Mouse (Mus musculus): ENCODE measurements around the gene Pid1. TPM values are rescaled to one million over a fixed set of nuclear protein-coding genes. Genes with fewer than 3 reads are reported as not detected.

The Pid1 gene
- polyA plus RNA-seq, 1 experiment from 2014 or later = 38.9 TPM

GRCm38 (mm10) chr1:84155585-84155930, 208.4 kb downstream of the Pid1 start:
- WGBS = 2% methylated on average over 2 of the region's 2 CpGs
- Histone ChIP-seq H3K4me3 (no peak overlapping the region), H3K36me3 (no peaks in the 10 kb centered on the region), H3K9ac (no peak overlapping the region), H3K4me1 (no peaks in the 10 kb centered on the region; the same call in 1 of the 2 replicates), H3K27ac (no peak overlapping the region), H3K4me2 (replicated peaks) (no peak overlapping the region), H3K9me3 (0 out of 2 replicates have a peak, but pooled peaks cover 3% of the 10 kb centered on the region), H3K27me3 (no peaks in the 10 kb centered on the region)
- no peak for ATAC-seq (ENCODE audit: insufficient number of reproducible peaks, insufficient read depth, low FRiP score, low TSS enrichment)

- 54% methylated on average over 12 of the region's 12 CpGs for WGBS
- H3K27me3 ChIP-seq = no peaks in the 10 kb centered on the region
- no peak for ATAC-seq (ENCODE audit: insufficient number of reproducible peaks, insufficient read depth, low FRiP score, low TSS enrichment)
- no peak overlapping the region for H3K4me2 ChIP-seq (replicated peaks)
- 0 out of 2 replicates have a peak, but pooled peaks cover under 1% of the 10 kb centered on the region for H3K9me3 ChIP-seq
- no peaks in the 10 kb centered on the region for H3K36me3 ChIP-seq
- no peak overlapping the region for H3K9ac ChIP-seq
- no peaks in the 10 kb centered on the region; the same call in 1 of the 2 replicates for H3K4me1 ChIP-seq
- H3K4me3 ChIP-seq = no peak overlapping the region
- no peak overlapping the region for H3K27ac ChIP-seq
These were observed 209.0 kb downstream of the Pid1 start for GRCm38 (mm10) chr1:84154725-84155584.

GRCm38 (mm10) chr1:84153943-84154342, 210.0 kb downstream of the Pid1 start:
- WGBS = 67% methylated on average over 4 of the region's 4 CpGs
- no peak for ATAC-seq (ENCODE audit: insufficient number of reproducible peaks, insufficient read depth, low FRiP score, low TSS enrichment)

GRCm38 (mm10) chr1:84141561-84141960, 222.4 kb downstream of the Pid1 start:
- WGBS = 83% methylated on average over 1 of the region's 1 CpGs
- no peaks in the 10 kb centered on the region for H3K36me3 ChIP-seq
- H3K9ac ChIP-seq = no peak overlapping the region
- no peaks in the 10 kb centered on the region for H3K9me3 ChIP-seq
- H3K4me2 ChIP-seq (replicated peaks) = no peak overlapping the region
- H3K27ac ChIP-seq = no peak overlapping the region
- H3K4me3 ChIP-seq = no peak overlapping the region
- no peaks in the 10 kb centered on the region for H3K4me1 ChIP-seq
- no peaks in the 10 kb centered on the region for H3K27me3 ChIP-seq
- ATAC-seq (ENCODE audit: insufficient number of reproducible peaks, insufficient read depth, low FRiP score, low TSS enrichment) = no peak

More at GRCm38 (mm10) chr1:84153943-84154342, 210.0 kb downstream of the Pid1 start:
- H3K4me2 ChIP-seq (replicated peaks) = no peak overlapping the region
- no peaks in the 10 kb centered on the region for H3K9me3 ChIP-seq
- no peaks in the 10 kb centered on the region; the same call in 1 of the 2 replicates for H3K4me1 ChIP-seq
- H3K36me3 ChIP-seq = no peaks in the 10 kb centered on the region
- H3K9ac ChIP-seq = no peak overlapping the region
- H3K4me3 ChIP-seq = no peak overlapping the region
- H3K27ac ChIP-seq = no peak overlapping the region
- H3K27me3 ChIP-seq = no peaks in the 10 kb centered on the region

GRCm38 (mm10) chr1:84132451-84132850, 231.5 kb downstream of the Pid1 start:
- Histone ChIP-seq H3K4me1 (no peaks in the 10 kb centered on the region), H3K36me3 (no peaks in the 10 kb centered on the region), H3K9me3 (no peaks in the 10 kb centered on the region), H3K27ac (no peak overlapping the region), H3K27me3 (no peaks in the 10 kb centered on the region), H3K4me3 (no peak overlapping the region), H3K9ac (no peak overlapping the region), H3K4me2 (replicated peaks) (no peak overlapping the region)
- WGBS = 75% methylated on average over 4 of the region's 4 CpGs
- ATAC-seq (ENCODE audit: insufficient number of reproducible peaks, insufficient read depth, low FRiP score, low TSS enrichment) = no peak

GRCm38 (mm10) chr1:84131799-84132198, 232.2 kb downstream of the Pid1 start:
- no peaks in the 10 kb centered on the region for H3K36me3 ChIP-seq
- no peak overlapping the region for H3K27ac ChIP-seq
- H3K4me1 ChIP-seq = no peaks in the 10 kb centered on the region
- no peak overlapping the region for H3K4me2 ChIP-seq (replicated peaks)
- H3K27me3 ChIP-seq = no peaks in the 10 kb centered on the region
- WGBS = 82% methylated on average over 1 of the region's 1 CpGs
- H3K9ac ChIP-seq = no peak overlapping the region
- no peaks in the 10 kb centered on the region for H3K9me3 ChIP-seq
- H3K4me3 ChIP-seq = no peak overlapping the region
- ATAC-seq (ENCODE audit: insufficient number of reproducible peaks, insufficient read depth, low FRiP score, low TSS enrichment) = no peak

- Histone ChIP-seq H3K27ac (no peak overlapping the region), H3K4me3 (no peak overlapping the region), H3K9me3 (no peaks in the 10 kb centered on the region), H3K4me2 (replicated peaks) (no peak overlapping the region), H3K4me1 (no peaks in the 10 kb centered on the region), H3K36me3 (no peaks in the 10 kb centered on the region), H3K9ac (no peak overlapping the region), H3K27me3 (no peaks in the 10 kb centered on the region)
- ATAC-seq (ENCODE audit: insufficient number of reproducible peaks, insufficient read depth, low FRiP score, low TSS enrichment) = no peak
- WGBS = 56% methylated on average over 4 of the region's 4 CpGs
These were observed 235.5 kb downstream of the Pid1 start for GRCm38 (mm10) chr1:84128510-84128909.

- Histone ChIP-seq H3K4me3 (no peak overlapping the region), H3K9me3 (no peaks in the 10 kb centered on the region), H3K36me3 (no peaks in the 10 kb centered on the region), H3K9ac (no peak overlapping the region), H3K4me1 (no peaks in the 10 kb centered on the region), H3K4me2 (replicated peaks) (no peak overlapping the region), H3K27me3 (no peaks in the 10 kb centered on the region), H3K27ac (no peak overlapping the region)
- WGBS = 74% methylated on average over 2 of the region's 2 CpGs
- ATAC-seq (ENCODE audit: insufficient number of reproducible peaks, insufficient read depth, low FRiP score, low TSS enrichment) = no peak
These were observed 244.7 kb downstream of the Pid1 start for GRCm38 (mm10) chr1:84119306-84119705.

- no peak overlapping the region for H3K9ac ChIP-seq
- H3K4me2 ChIP-seq (replicated peaks) = no peak overlapping the region
- H3K27ac ChIP-seq = no peak overlapping the region
- H3K4me1 ChIP-seq = no peaks in the 10 kb centered on the region
- no peaks in the 10 kb centered on the region for H3K27me3 ChIP-seq
- H3K36me3 ChIP-seq = no peaks in the 10 kb centered on the region
- no peak overlapping the region for H3K4me3 ChIP-seq
- H3K9me3 ChIP-seq = no peaks in the 10 kb centered on the region
- ATAC-seq (ENCODE audit: insufficient number of reproducible peaks, insufficient read depth, low FRiP score, low TSS enrichment) = no peak
- WGBS = 93% methylated on average over 4 of the region's 4 CpGs
These were observed 257.2 kb downstream of the Pid1 start for GRCm38 (mm10) chr1:84106756-84107155.

GRCm38 (mm10) chr1:84102052-84102451, 261.9 kb downstream of the Pid1 start:
- Histone ChIP-seq H3K27me3 (no peaks in the 10 kb centered on the region), H3K36me3 (no peaks in the 10 kb centered on the region), H3K9ac (no peak overlapping the region), H3K4me2 (replicated peaks) (no peak overlapping the region), H3K4me1 (peaks cover 7% of the 10 kb centered on the region; the same call in 1 of the 2 replicates), H3K27ac (no peak overlapping the region), H3K4me3 (no peak overlapping the region), H3K9me3 (no peaks in the 10 kb centered on the region)
- ATAC-seq (ENCODE audit: insufficient number of reproducible peaks, insufficient read depth, low FRiP score, low TSS enrichment) = no peak
- 76% methylated on average over 2 of the region's 2 CpGs for WGBS

- H3K27me3 ChIP-seq = no peaks in the 10 kb centered on the region
- H3K9ac ChIP-seq = no peak overlapping the region
- H3K36me3 ChIP-seq = no peaks in the 10 kb centered on the region
- H3K4me2 ChIP-seq (replicated peaks) = no peak overlapping the region
- peaks cover 10% of the 10 kb centered on the region; the same call in 1 of the 2 replicates for H3K4me1 ChIP-seq
- peak overlapping the region; percentile 41 for H3K27ac ChIP-seq
- no peak overlapping the region for H3K4me3 ChIP-seq
- ATAC-seq (ENCODE audit: insufficient number of reproducible peaks, insufficient read depth, low FRiP score, low TSS enrichment) = 0 out of 2 replicates have a peak, but pooled peaks have one; percentile 35
- H3K9me3 ChIP-seq = no peaks in the 10 kb centered on the region
These were observed 266.6 kb downstream of the Pid1 start for GRCm38 (mm10) chr1:84097398-84097797.

- H3K4me3 ChIP-seq = no peak overlapping the region
- no peak overlapping the region for H3K27ac ChIP-seq
- WGBS = 79% methylated on average over 2 of the region's 2 CpGs
- H3K4me1 ChIP-seq = peaks cover 10% of the 10 kb centered on the region; the same call in 1 of the 2 replicates
- no peak for ATAC-seq (ENCODE audit: insufficient number of reproducible peaks, insufficient read depth, low FRiP score, low TSS enrichment)
- H3K27me3 ChIP-seq = no peaks in the 10 kb centered on the region
- no peaks in the 10 kb centered on the region for H3K36me3 ChIP-seq
- no peaks in the 10 kb centered on the region for H3K9me3 ChIP-seq
- no peak overlapping the region for H3K9ac ChIP-seq
- H3K4me2 ChIP-seq (replicated peaks) = no peak overlapping the region
These were observed 270.7 kb downstream of the Pid1 start for GRCm38 (mm10) chr1:84093291-84093690.
